Mouse (Mus musculus): ENCODE results near the gene Trappc3l. TPM values are rescaled to one million over a fixed set of nuclear protein-coding genes. Genes with fewer than 3 reads are reported as not detected.

Trappc3l gene
- polyA plus RNA-seq, 3 experiments from 2014 or later, result not detected

Other genes starting within 250 kb of the Trappc3l start
- not detected for gene Sult3a1, start 179.9 kb upstream of the Trappc3l start, polyA plus RNA-seq (2017; shearing (Covaris generic))
- gene Rsph4a, start 132.5 kb upstream of the Trappc3l start, polyA plus RNA-seq (2017; shearing (Covaris generic)), result under 1 TPM in 2 of 3 experiments, not detected in 1; 0.16 to 0.17 TPM
- 10 to 100 TPM; 59.3 to 86.4 (median 70.5) TPM for gene Zup1, start 86.3 kb upstream of the Trappc3l start, polyA plus RNA-seq (2017; shearing (Covaris generic))
- 100 to 1,000 TPM in 1 of 3 experiments, 10 to 100 TPM in 2; 59.6 to 140 (median 87.0) TPM for gene Rwdd1, start 18.0 kb upstream of the Trappc3l start, polyA plus RNA-seq (2017; shearing (Covaris generic))
- not detected for gene Calhm4, start 6.7 kb downstream of the Trappc3l start, polyA plus RNA-seq (2017; shearing (Covaris generic))
- gene Calhm5, start 58.9 kb downstream of the Trappc3l start, polyA plus RNA-seq (2017; shearing (Covaris generic)), result not detected
- 10 to 100 TPM; 30.6 to 42.2 (median 39.7) TPM for gene Calhm6, start 90.4 kb downstream of the Trappc3l start, polyA plus RNA-seq (2017; shearing (Covaris generic))
- 1 to 10 TPM; 1.0 to 3.3 (median 2.4) TPM for gene Dse, start 170.1 kb downstream of the Trappc3l start, polyA plus RNA-seq (2017; shearing (Covaris generic))
- gene Tspyl1, start 244.6 kb downstream of the Trappc3l start, polyA plus RNA-seq (2017; shearing (Covaris generic)), result 10 to 100 TPM; 36.1 to 49.1 (median 40.1) TPM

Data from inflammation-experienced regulatory T-cells, adult 6 months (primary cell).